Mouse (Mus musculus): ENCODE measurements around the gene Sh2b1. TPM values are rescaled to one million over a fixed set of nuclear protein-coding genes. Genes with fewer than 3 reads are reported as not detected.

The Sh2b1 gene
- polyA plus RNA-seq, 1 experiment = 43.8 TPM

DNA sequence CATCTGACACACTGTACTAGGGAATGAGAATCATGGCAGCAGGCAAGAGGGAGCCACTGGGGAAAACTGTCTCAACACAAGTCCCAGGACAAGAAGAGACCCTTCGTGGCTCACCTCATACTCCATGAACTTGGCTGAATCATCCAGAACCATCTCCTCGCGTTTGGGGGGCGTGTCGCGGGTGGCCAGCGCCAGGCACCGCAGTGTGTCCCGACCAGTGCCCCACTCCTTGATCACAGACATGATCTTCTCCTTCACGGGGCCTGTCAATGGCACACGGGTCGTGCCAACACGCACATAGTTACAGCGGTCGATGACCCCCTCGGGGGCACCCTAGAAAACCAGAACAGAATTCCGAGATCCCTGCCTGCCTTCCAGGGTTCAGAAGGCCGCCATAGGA lies 25.2 kb downstream of the Sh2b1 start:
- Histone ChIP-seq H3K9ac (ENCODE audit: low read depth, poor library complexity, severe bottlenecking) (no peak overlapping the region), H3K27me3 (ENCODE audit: control insufficient read depth, insufficient read depth, low read length, poor library complexity, severe bottlenecking) (no peaks in the 10 kb centered on the region), H3K36me3 (ENCODE audit: control insufficient read depth, insufficient read depth, low read length, poor library complexity, severe bottlenecking) (no peaks in the 10 kb centered on the region), H3K4me1 (ENCODE audit: control insufficient read depth, insufficient read depth, low read length) (no peaks in the 10 kb centered on the region), H3K27ac (ENCODE audit: insufficient read depth, low read length) (no peak overlapping the region), H3K4me3 (ENCODE audit: low read depth, low read length) (no peak overlapping the region), H3K9me3 (replicated peaks; ENCODE audit: control insufficient read depth, insufficient read depth, low read length, poor library complexity, severe bottlenecking) (no peaks in the 10 kb centered on the region)
- TF ChIP-seq POLR2A (IDR thresholded peaks at IDR 0.05; ENCODE audit: insufficient read depth, low read length) = no peak
- TF ChIP-seq CTCF (IDR thresholded peaks at IDR 0.05; ENCODE audit: low read depth, low read length) = no peak
- TF ChIP-seq EP300 (IDR thresholded peaks at IDR 0.05; ENCODE audit: insufficient read depth, low read depth, low read length) = no peak

DNA sequence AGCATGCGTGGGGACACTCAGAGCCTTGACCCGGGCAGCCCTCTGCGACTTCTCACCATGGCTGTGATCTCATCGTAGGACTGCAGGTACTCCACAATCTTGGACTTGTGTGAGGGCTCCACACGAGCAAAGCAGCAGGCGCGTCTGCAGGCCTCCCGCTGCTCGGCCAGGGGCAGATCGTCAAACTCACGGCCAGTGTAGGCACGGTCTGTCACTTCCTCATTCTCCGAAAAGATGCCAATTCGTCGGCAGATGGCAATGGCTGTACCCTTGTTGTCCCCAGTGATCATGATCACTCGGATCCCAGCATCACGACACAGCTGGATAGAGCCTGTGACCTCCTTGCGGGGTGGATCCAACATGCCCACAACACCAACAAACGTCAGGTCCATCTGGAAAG lies 26.7 kb downstream of the Sh2b1 start:
- no peaks in the 10 kb centered on the region for H3K36me3 ChIP-seq (ENCODE audit: control insufficient read depth, insufficient read depth, low read length, poor library complexity, severe bottlenecking)
- no peak overlapping the region for H3K27ac ChIP-seq (ENCODE audit: insufficient read depth, low read length)
- no peak overlapping the region for H3K4me3 ChIP-seq (ENCODE audit: low read depth, low read length)
- H3K27me3 ChIP-seq (ENCODE audit: control insufficient read depth, insufficient read depth, low read length, poor library complexity, severe bottlenecking) = no peaks in the 10 kb centered on the region
- no peaks in the 10 kb centered on the region for H3K4me1 ChIP-seq (ENCODE audit: control insufficient read depth, insufficient read depth, low read length)
- no peak overlapping the region for H3K9ac ChIP-seq (ENCODE audit: low read depth, poor library complexity, severe bottlenecking)
- H3K9me3 ChIP-seq (replicated peaks; ENCODE audit: control insufficient read depth, insufficient read depth, low read length, poor library complexity, severe bottlenecking) = no peaks in the 10 kb centered on the region
- TF ChIP-seq CTCF (IDR thresholded peaks at IDR 0.05; ENCODE audit: low read depth, low read length) = no peak

DNA sequence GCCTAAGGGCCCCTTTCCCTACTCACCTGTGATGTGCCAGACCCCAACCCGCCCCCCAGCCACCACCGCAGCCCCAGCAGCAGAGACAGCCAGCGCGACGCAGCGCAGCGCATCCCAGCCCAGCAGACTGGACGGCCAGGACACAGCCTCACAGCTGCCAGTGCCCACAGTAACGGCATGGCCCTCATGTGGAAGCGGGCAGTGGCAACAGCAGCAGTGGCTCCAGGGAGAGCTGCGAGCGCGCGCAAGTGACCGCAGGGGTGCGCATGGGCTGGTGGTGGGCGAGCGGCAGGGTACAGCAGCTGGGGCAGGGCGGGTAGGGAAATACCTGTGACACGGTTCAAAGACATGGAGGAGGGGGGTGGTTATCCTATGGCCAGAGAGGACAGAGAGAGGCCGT lies 29.0 kb downstream of the Sh2b1 start:
- no peaks in the 10 kb centered on the region for H3K27me3 ChIP-seq (ENCODE audit: control insufficient read depth, insufficient read depth, low read length, poor library complexity, severe bottlenecking)
- H3K4me1 ChIP-seq (ENCODE audit: control insufficient read depth, insufficient read depth, low read length) = no peaks in the 10 kb centered on the region
- no peak overlapping the region for H3K27ac ChIP-seq (ENCODE audit: insufficient read depth, low read length)
- no peaks in the 10 kb centered on the region for H3K9me3 ChIP-seq (replicated peaks; ENCODE audit: control insufficient read depth, insufficient read depth, low read length, poor library complexity, severe bottlenecking)
- no peak for TF ChIP-seq EP300 (IDR thresholded peaks at IDR 0.05; ENCODE audit: insufficient read depth, low read depth, low read length)
- no peak for TF ChIP-seq CTCF (IDR thresholded peaks at IDR 0.05; ENCODE audit: low read depth, low read length)
- TF ChIP-seq POLR2A (IDR thresholded peaks at IDR 0.05; ENCODE audit: insufficient read depth, low read length) = no peak
- peak overlapping the region; percentile 31 for H3K4me3 ChIP-seq (ENCODE audit: low read depth, low read length)
- no peak overlapping the region for H3K9ac ChIP-seq (ENCODE audit: low read depth, poor library complexity, severe bottlenecking)
- no peaks in the 10 kb centered on the region for H3K36me3 ChIP-seq (ENCODE audit: control insufficient read depth, insufficient read depth, low read length, poor library complexity, severe bottlenecking)

DNA sequence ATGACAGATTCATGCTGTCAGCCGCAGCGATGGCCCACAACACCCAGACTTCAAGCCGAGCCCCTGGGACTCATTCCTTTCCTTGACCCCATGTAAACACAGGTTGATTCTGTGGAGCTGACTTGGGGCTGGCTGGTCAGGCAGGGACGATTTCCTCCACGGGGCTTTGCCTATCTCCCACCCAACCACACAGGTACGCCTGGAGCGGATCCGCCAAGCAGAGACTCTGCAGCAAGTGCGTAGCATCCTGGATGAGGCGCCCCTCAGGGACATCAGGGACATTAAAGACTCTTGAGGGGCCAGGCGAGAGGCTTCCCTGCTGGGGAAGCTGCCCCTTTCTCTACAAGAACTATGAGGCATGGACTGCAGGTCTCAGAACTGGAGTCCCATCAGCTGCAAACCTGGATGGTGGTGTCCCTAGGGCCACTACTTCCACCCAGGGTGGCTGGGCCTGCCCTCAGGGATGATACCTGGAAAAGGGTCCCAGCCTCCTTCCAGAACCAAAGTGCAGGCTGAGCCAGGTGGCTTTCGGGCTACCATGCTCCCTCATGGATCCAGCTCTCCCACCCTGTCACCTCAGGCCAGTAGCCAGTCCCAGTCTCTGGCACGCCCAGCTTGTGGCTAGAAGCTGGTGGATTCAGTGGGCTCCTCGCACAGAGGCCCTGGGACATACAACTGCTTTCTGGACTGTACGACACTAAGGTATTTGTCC lies 30.0 kb downstream of the Sh2b1 start:
- no peaks in the 10 kb centered on the region for H3K36me3 ChIP-seq (ENCODE audit: control insufficient read depth, insufficient read depth, low read length, poor library complexity, severe bottlenecking)

DNA sequence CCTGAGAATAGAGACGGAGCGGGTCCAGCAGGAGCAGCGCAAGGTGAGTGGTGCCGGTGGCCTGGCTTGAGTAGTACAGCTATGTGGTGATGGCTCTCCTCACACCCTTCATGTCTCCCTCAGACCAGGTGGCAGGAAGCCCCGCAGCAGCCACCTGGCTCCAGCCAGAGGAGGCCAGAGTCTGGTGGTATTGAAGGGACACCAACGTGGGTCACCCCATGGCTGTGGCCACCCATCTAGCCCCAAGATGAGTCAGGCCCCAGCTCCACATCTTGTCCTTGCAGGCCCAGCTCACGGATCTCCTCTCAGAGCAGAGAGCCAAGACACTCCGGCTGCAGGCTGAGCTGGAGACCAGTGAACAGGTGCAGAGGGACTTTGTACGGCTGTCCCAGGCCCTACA lies 30.7 kb downstream of the Sh2b1 start:
- TF ChIP-seq POLR2A (IDR thresholded peaks at IDR 0.05; ENCODE audit: insufficient read depth, low read length) (no peak), CTCF (IDR thresholded peaks at IDR 0.05; ENCODE audit: low read depth, low read length) (no peak), EP300 (IDR thresholded peaks at IDR 0.05; ENCODE audit: insufficient read depth, low read depth, low read length) (no peak)
- Histone ChIP-seq H3K4me1 (ENCODE audit: control insufficient read depth, insufficient read depth, low read length) (no peaks in the 10 kb centered on the region), H3K27ac (ENCODE audit: insufficient read depth, low read length) (no peak overlapping the region), H3K27me3 (ENCODE audit: control insufficient read depth, insufficient read depth, low read length, poor library complexity, severe bottlenecking) (no peaks in the 10 kb centered on the region), H3K36me3 (ENCODE audit: control insufficient read depth, insufficient read depth, low read length, poor library complexity, severe bottlenecking) (no peaks in the 10 kb centered on the region), H3K4me3 (ENCODE audit: low read depth, low read length) (no peak overlapping the region), H3K9ac (ENCODE audit: low read depth, poor library complexity, severe bottlenecking) (no peak overlapping the region), H3K9me3 (replicated peaks; ENCODE audit: control insufficient read depth, insufficient read depth, low read length, poor library complexity, severe bottlenecking) (no peaks in the 10 kb centered on the region)

More for the DNA sequence above, 30.0 kb downstream of the Sh2b1 start:
- Histone ChIP-seq H3K9ac (ENCODE audit: low read depth, poor library complexity, severe bottlenecking) (no peak overlapping the region), H3K4me3 (ENCODE audit: low read depth, low read length) (no peak overlapping the region), H3K27me3 (ENCODE audit: control insufficient read depth, insufficient read depth, low read length, poor library complexity, severe bottlenecking) (no peaks in the 10 kb centered on the region), H3K9me3 (replicated peaks; ENCODE audit: control insufficient read depth, insufficient read depth, low read length, poor library complexity, severe bottlenecking) (no peaks in the 10 kb centered on the region), H3K4me1 (ENCODE audit: control insufficient read depth, insufficient read depth, low read length) (no peaks in the 10 kb centered on the region), H3K27ac (ENCODE audit: insufficient read depth, low read length) (no peak overlapping the region)
- TF ChIP-seq POLR2A (IDR thresholded peaks at IDR 0.05; ENCODE audit: insufficient read depth, low read length) = no peak
- TF ChIP-seq CTCF (IDR thresholded peaks at IDR 0.05; ENCODE audit: low read depth, low read length) = no peak
- TF ChIP-seq EP300 (IDR thresholded peaks at IDR 0.05; ENCODE audit: insufficient read depth, low read depth, low read length) = no peak

DNA sequence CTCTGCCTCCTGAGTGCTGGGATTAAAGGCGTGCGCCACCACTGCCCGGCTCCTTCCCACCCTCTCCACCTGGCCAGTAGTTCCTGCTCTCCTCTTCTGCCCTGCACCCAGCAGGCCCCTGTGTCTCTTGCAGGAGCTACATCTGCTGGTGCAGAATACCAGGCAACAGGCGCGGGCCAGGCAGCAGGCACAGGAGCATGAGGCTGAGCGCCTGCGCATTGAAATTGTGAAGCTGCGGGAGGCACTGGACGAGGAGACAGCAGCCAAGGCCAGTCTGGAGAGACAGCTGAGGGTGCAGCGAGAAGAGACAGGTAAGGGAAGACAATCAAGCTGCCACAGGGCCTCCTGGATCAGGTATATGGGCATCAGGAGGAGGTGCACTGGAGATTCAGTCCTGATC lies 31.2 kb downstream of the Sh2b1 start:
- no peaks in the 10 kb centered on the region for H3K36me3 ChIP-seq (ENCODE audit: control insufficient read depth, insufficient read depth, low read length, poor library complexity, severe bottlenecking)
- H3K27ac ChIP-seq (ENCODE audit: insufficient read depth, low read length) = no peak overlapping the region
- no peaks in the 10 kb centered on the region for H3K9me3 ChIP-seq (replicated peaks; ENCODE audit: control insufficient read depth, insufficient read depth, low read length, poor library complexity, severe bottlenecking)
- TF ChIP-seq POLR2A (IDR thresholded peaks at IDR 0.05; ENCODE audit: insufficient read depth, low read length) (no peak), EP300 (IDR thresholded peaks at IDR 0.05; ENCODE audit: insufficient read depth, low read depth, low read length) (no peak), CTCF (IDR thresholded peaks at IDR 0.05; ENCODE audit: low read depth, low read length) (no peak)
- no peaks in the 10 kb centered on the region for H3K27me3 ChIP-seq (ENCODE audit: control insufficient read depth, insufficient read depth, low read length, poor library complexity, severe bottlenecking)
- H3K9ac ChIP-seq (ENCODE audit: low read depth, poor library complexity, severe bottlenecking) = no peak overlapping the region
- no peak overlapping the region for H3K4me3 ChIP-seq (ENCODE audit: low read depth, low read length)
- H3K4me1 ChIP-seq (ENCODE audit: control insufficient read depth, insufficient read depth, low read length) = no peaks in the 10 kb centered on the region

Data from ES-Bruce4 (cell line).